Mouse (Mus musculus) adrenal gland, postnatal 14 days (tissue): Measurements from ENCODE around the gene Zfr2. TPM values are rescaled to one million over a fixed set of nuclear protein-coding genes. Genes with fewer than 3 reads are reported as not detected.
"Not testable (repeated sequence)": the region's sequence is repeated elsewhere in the genome, so short reads cannot be mapped to it uniquely, and the experiment has no call there.

Experiments
- DNase-seq: peaks from one replicate; pipeline ENCODE4 v3.0.0; 2021; ENCODE audit warnings: mixed read lengths
- total RNA-seq: library from RNA; stranded (reverse); gene quantifications from 2 replicates; pipeline ENCODE4 v1.2.3, GENCODE M21; 2021

Zfr2 gene
- total RNA-seq, 1 experiment from 2014 or later = 11.0 TPM

DNA sequence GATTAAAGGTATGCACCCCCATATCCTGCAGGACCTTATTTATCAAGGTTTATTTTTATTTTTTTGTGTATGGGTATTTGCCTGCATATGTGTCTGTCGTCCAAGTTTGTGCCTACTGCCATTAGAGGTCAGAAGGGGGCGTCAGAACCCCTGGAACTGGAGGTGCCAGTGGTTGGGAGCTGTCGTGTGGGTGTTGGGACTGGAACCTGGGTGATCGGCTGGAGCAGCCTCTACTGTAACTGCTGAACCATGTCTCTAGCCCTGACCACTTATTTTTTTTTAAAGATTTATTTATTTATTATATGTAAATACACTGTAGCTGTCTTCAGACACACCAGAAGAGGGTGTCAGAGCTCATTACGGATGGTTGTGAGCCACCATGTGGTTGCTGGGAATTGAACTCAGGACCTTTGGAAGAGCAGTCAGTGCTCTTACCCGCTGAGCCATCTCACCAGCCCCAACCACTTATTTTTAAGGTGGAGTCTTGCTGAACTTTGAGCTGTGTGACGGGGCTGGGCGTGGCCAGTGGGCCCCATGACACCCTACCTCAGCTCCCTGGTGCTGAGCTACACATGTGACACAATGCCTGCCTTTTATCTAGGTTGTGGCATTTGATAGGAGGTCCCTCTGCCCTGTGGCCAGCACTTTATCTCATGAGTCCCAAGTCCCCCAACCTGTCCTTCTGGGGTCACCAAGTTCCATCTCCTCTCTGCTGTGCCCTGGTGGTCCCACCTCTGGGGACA is 29.8 kb upstream of the Zfr2 start:
- no peak for DNase-seq

DNA sequence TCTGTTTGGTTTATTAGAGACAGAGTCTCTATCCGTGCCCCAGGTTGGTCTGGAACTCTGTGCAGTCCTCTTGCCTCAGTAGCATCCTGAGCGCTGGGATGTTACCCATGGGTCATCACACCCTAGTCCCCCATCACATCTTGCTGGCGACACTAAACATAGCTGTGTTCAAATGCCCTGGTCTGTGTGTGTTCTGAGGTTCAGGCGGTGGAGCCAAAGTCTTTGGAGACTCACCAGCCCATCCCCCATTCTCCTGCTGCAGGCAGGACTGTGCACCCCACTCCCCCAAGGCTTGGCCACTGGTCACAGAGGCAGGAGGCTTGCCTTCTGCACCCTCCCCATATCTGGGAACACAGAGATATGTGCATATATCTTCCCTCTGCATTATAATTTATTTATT is 28.8 kb upstream of the Zfr2 start:
- no peak for DNase-seq

GRCm38 (mm10) chr10:81210154-81210553 is 22.8 kb upstream of the Zfr2 start:
- no peak for DNase-seq

- DNase-seq = no peak
Measured at GRCm38 (mm10) chr10:81216260-81216659, 16.7 kb upstream of the Zfr2 start.

- no peak for DNase-seq
Measured at GRCm38 (mm10) chr10:81216810-81217209, 16.1 kb upstream of the Zfr2 start.

GRCm38 (mm10) chr10:81217267-81217666 is 15.7 kb upstream of the Zfr2 start:
- DNase-seq = not testable (repeated sequence)

GRCm38 (mm10) chr10:81217964-81218363 is 15.0 kb upstream of the Zfr2 start:
- DNase-seq = peak; percentile 83

GRCm38 (mm10) chr10:81221402-81222015 is 11.4 kb upstream of the Zfr2 start:
- DNase-seq = no peak

GRCm38 (mm10) chr10:81223731-81224130 is 9.2 kb upstream of the Zfr2 start:
- DNase-seq = not testable (repeated sequence)

- DNase-seq = no peak
Measured at GRCm38 (mm10) chr10:81229735-81230437, 3.1 kb upstream of the Zfr2 start.

DNA sequence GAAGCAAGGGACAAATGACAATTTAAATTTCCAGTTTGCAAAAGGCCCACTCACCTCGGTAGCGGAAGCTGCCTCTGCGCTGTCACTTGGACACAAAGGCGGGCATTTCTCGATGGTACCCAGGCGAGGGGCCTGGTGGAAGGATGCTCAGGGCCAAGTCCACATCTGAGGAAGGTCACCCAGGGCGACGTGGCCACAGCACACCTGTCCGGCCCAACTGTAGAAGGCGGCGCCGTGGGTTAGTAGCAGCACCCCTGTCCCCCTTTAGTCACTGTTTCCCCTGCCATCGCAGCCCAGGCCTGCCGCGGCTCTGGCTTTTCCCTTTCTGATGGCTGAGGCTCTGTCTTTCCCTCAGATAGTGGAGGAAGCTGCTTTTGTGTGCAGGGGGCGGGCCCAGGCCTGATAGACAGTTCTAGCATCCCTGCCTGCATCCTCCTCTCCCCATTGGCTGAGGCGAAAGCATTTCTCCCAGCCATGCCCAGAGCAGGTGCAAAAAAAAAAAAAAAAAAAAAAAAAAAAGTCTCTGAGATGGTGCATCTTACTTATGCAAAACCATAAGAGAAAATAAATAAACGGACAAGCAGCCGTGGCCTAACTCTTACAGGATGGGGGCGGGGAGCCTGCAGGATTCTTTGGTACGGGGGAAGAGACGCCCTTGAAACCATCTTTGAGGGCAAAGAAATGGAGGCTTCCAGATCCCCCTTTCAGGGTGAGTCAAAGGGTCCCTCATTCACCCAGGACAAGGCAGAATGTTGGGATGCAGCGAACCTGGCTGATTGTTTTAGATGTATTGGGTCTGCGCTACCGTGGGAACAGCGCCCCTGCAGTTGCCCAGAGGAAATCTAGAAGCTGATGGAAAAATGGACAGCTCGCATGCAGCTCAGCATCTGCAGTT is 2.3 kb upstream of the Zfr2 start, which contains the start of gene Atcay:
Gene Atcay (minus strand): TSS at position 396 of the 895 bp plus-strand sequence.
- peak; percentile 41 for DNase-seq

DNA sequence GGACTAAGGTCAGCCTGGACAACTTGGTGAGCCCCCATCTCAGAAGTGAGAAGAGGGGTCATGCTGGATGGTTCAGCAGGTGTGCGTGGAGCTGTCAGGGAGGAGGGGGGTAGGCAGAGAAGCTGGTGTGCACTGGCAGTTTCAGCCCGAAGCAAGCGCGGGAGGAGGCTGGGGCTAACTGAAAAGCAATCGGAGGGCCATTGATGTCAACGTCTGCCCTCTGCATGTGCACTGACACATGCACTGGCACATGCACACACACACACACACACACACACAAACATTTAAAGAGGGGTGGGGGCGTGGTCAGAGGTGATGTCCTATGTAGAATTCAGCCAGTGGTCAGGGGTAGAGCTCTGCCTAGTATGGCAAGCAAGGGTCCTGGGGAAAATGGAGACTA is 1.5 kb upstream of the Zfr2 start:
- DNase-seq = no peak

- DNase-seq = no peak
Measured at GRCm38 (mm10) chr10:81233226-81233585, 251 bp downstream of the Zfr2 start.

DNA sequence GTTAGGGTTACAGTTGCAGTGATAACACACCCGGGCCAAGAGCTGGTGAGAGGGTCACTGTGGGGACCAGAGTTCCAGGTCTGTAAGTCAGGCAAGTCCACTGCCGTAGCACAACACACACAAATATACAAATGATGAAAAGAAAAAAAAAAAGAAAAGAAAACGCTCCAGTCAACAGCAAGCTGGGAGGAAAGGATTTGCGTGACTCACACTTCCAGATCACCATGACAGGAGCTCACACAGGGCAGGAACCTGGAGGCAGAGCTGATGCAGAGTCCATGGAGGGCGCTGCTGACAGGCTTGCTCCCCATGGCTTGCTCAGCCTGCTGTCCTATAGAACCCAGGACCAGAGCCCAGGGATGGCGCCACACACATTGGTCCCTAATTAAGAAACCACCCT is 1.3 kb downstream of the Zfr2 start:
- no peak for DNase-seq

DNA sequence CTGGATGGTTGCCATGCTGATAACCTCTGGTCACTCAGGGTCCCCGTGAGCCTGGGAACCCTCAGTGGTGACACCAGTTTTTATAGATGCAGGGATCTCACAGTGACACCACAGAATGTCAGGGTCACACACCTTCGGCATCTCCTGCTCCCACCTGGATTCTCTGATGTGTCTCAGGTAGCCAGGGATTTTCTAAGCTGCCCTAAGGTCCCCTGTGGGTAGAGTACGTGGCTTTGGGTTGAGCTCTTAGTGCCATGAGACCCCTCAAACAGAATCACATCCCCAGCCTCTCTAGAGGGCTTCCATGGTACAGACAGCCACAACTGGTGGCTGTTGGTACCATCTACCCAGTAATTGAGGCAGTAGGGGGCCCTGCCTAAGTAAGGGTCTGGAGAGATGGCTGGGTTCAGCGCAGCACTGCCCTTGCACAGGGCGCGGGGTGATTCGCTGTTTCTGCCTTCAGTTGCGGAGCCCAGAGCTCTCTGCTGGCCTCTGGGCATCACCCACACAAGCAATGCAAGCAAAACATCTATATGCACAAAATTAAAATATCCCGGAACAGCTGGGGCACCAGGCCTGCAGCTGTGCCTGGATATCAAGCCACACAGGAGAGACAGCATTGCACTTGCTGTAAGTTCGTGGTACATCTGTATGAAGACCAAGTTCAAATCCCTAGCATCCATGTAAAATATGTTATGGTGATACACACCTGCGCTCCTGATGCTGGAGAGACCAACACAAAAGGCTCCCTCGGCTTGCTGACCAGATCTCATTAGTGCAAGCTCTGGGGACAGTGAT is 3.7 kb downstream of the Zfr2 start:
- no peak for DNase-seq

GRCm38 (mm10) chr10:81238618-81239017 is 5.7 kb downstream of the Zfr2 start:
- no peak for DNase-seq

GRCm38 (mm10) chr10:81240876-81241275 is 7.9 kb downstream of the Zfr2 start:
- DNase-seq = peak; percentile 81

DNA sequence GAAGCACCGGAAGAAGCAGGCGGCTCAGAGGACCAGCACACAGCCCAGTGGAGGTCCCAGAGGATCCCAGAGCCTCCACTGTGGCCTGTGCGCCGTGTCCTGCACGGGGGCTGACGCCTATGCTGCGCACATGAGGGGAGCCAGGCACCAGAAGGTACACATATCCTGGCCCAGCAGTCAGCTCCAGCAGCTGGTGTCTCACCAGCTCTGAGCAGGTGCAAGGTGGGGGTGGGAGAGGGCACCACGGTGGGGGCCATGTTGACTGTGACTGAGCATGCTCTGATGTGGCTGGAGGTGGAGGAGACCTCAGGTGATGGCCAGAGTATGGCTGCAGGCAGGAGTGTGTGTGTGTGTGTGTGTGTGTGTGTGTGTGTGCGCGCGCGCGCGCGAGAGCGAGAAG is 9.1 kb downstream of the Zfr2 start:
- no peak for DNase-seq

GRCm38 (mm10) chr10:81244146-81244545 is 11.2 kb downstream of the Zfr2 start:
- DNase-seq = no peak

DNA sequence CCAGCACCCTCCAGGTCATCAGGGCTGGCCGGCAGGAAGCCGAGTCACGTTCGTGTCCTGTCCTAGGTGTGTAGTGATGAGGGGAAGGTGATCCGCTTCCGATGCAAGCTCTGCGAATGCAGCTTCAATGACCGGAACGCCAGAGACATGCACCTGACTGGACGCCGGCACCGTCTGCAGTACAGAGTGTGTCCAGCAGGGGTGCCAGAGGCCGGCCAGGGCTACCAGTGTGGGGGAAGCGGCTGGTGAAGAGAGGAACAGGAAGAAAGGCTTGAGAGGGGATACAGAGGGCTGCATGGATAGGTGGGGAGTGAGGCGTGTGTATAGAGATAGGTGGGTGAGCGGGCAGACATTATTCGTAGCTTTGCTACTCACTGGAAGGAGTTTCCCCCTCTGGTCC is 11.6 kb downstream of the Zfr2 start:
- DNase-seq = peak; percentile 88

DNA sequence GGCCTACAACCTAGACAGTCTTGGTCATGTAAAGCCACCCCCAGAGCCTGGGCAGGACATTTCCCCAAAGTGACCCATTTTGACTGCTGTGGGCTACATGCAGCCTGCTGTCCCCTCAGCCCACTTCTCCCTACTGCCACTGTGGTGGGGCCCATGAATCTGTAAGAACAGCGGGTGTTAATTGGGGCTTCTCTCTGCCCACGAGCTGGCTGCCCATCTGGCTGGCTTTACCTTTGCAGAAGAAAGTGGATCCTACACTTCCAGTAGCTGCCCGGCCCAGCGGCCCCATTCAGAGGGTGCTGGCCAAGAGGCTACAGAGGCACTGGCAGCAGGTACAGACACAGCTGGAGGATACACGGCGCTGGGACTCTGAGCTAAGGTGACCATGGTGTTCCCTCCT is 12.2 kb downstream of the Zfr2 start:
- no peak for DNase-seq

DNA sequence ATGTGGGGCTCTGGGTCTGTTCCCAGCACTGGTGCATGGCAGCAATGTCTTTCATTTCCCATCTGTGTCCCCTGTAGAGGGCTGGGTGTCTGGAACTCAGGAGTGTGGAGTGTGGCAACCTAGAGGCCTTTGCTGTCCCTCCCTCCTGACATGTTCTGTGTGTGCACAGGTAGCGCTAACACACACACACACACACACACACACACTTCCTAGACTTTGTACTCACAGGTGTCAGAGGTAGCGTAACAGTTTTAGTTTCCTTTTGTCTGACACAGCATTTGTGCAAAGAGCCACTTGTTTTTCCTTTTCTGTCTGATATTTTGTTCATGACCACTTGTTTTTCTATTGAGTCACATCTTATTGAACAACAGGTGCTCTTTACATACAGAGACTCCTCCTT is 14.8 kb downstream of the Zfr2 start:
- no peak for DNase-seq
